Mouse (Mus musculus) hindbrain, embryonic 14.5 days (tissue): ENCODE measurements around the gene Mindy4. TPM values are rescaled to one million over a fixed set of nuclear protein-coding genes. Genes with fewer than 3 reads are reported as not detected.

Experiments used
- ATAC-seq: fragments of 200-750 bp; cut with Nextera tagmentation; 2 replicates; pipeline ENCODE4 v1.8.0; 2017; ENCODE audit warnings: moderate number of reproducible peaks, mild to moderate bottlenecking, moderate TSS enrichment, moderate library complexity; ENCODE audit not compliant: low FRiP score
- DNase-seq: peaks from one replicate; pipeline ENCODE4 v3.0.0-alpha.2; 2015; ENCODE audit warnings: low spot score
- H3K27ac ChIP-seq: fragments of 300-500 bp; sonication (generic); 2 replicates; pipeline ENCODE4 v1.5.1; 2014; ENCODE audit warnings: mild to moderate bottlenecking, moderate library complexity
- H3K27me3 ChIP-seq: fragments of 300-500 bp; sonication (generic); 2 replicates; pipeline ENCODE4 v1.6.1; 2014; ENCODE audit warnings: mild to moderate bottlenecking, low read length, mixed read lengths; ENCODE audit not compliant: control insufficient read depth, insufficient read depth
- H3K36me3 ChIP-seq: fragments of 300-500 bp; sonication (generic); replicated peaks from 2 replicates; pipeline ENCODE4 v1.6.1; 2014; ENCODE audit not compliant: control insufficient read depth, insufficient read depth
- H3K4me1 ChIP-seq: fragments of 300-500 bp; sonication (generic); replicated peaks from 2 replicates; pipeline ENCODE4 v1.6.1; 2014; ENCODE audit warnings: antibody characterized with exemption, low read length, mixed read lengths; ENCODE audit not compliant: control insufficient read depth, insufficient read depth
- H3K4me2 ChIP-seq: fragments of 300-500 bp; sonication (generic); replicated peaks from 2 replicates; pipeline ENCODE4 v1.6.1; 2014; ENCODE audit warnings: mild to moderate bottlenecking, moderate library complexity
- H3K4me3 ChIP-seq: fragments of 300-500 bp; sonication (generic); replicated peaks from 2 replicates; pipeline ENCODE4 v1.5.1; 2014; ENCODE audit warnings: mild to moderate bottlenecking, low read length
- H3K9ac ChIP-seq: fragments of 300-500 bp; sonication (generic); 2 replicates; pipeline ENCODE4 v1.6.1; 2014
- H3K9me3 ChIP-seq: fragments of 300-500 bp; sonication (generic); 2 replicates; pipeline ENCODE4 v1.6.1; 2016; ENCODE audit warnings: low read length; ENCODE audit not compliant: control insufficient read depth
- WGBS: fragments of 180-500 bp; shearing (Covaris S2); extraction: QIAGEN DNeasy Blood & Tissue Kit; methylation state at CpG from one replicate; pipeline ENCODE4 v1.1.7; 2014; 5-methylcytosine and 5-hydroxymethylcytosine counted together
- polyA plus RNA-seq: library from polyadenylated mRNA; unstranded; fragments of >200 nt; fragmentation: Nextera tagmentation; extraction: Ambion mirVana; gene quantifications from 2 replicates; pipeline ENCODE4 v1.2.1, GENCODE M21; 2014

The Mindy4 gene
- polyA plus RNA-seq, 1 experiment from 2014 or later: 14.2 TPM

DNA sequence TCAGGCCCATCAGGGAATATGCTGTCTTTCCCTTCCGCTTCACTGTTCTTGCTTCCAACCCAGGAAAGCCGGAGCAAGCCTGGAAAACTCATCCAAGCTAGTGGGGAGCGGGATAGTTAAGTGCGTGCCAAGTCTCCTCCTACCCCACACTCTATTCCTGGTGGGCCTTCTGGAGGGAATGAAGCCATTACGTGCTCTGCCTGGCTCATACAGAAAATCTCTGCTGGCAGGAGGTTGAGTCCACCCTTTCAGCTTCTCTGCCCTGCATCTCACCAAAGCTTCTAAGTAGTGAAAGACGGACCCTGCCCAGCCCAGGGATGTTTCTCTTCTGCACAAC, 129.6 kb downstream of the Mindy4 start:
- ATAC-seq: peak; percentile 51; the same call in 1 of the 2 replicates
- Histone ChIP-seq H3K27me3 (no peaks in the 10 kb centered on the region), H3K4me3 (no peak overlapping the region), H3K27ac (no peak overlapping the region; the same call in 1 of the 2 replicates), H3K9ac (no peak overlapping the region), H3K4me2 (no peak overlapping the region), H3K9me3 (no peaks in the 10 kb centered on the region), H3K4me1 (peaks cover 25% of the 10 kb centered on the region; the same call in 1 of the 2 replicates), H3K36me3 (no peaks in the 10 kb centered on the region)
- WGBS: 56% methylated on average over 6 of the region's 6 CpGs
- DNase-seq: peak; percentile 41

DNA sequence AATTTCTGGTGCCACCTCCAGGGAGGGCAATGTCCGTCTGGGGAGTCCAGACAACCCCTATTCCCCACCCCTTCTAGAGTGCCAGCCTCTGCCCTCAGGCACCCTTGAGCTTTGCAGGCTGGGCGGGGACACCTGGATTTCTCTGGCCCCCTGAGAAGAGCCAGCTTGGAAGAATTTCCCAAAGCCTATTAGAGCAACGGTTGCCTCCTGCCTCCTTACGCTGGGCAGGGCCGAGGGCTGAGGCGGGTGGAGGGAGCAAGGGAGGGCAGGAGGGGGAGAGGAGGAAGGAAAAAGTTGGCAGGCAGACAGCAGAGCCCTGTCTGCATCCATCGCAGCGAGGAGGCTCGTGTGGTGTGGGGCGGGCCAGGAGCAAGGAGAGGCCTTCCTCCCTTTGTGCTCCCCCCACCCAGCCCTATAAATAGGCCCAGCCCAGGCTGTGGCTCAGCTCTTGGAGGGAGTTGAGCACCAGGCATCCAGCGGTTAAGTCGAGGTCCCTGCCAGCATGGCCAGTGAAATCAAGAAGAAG, 132.9 kb downstream of the Mindy4 start, which contains the start of gene Aqp1:
TSS of gene Aqp1 (plus strand) at position 444 of the 526 bp plus-strand sequence.
- Histone ChIP-seq H3K4me3 (no peak within 1 kb of the TSS), H3K4me1 (peaks cover 25% of the 10 kb centered on the region; the same call in 1 of the 2 replicates), H3K27ac (no peak within 1 kb of the TSS), H3K4me2 (no peak within 1 kb of the TSS), H3K27me3 (no peaks in the 10 kb centered on the region), H3K9ac (no peak within 1 kb of the TSS), H3K9me3 (no peaks in the 10 kb centered on the region), H3K36me3 (no peaks in the 10 kb centered on the region)
- WGBS: 23% methylated on average over 12 of the region's 12 CpGs
- peak; percentile 82 for ATAC-seq
- peak; percentile 43 for DNase-seq

- Histone ChIP-seq H3K4me1 (peaks cover 20% of the 10 kb centered on the region; the same call in 1 of the 2 replicates), H3K36me3 (no peaks in the 10 kb centered on the region), H3K4me2 (no peak overlapping the region), H3K4me3 (no peak overlapping the region), H3K27ac (no peak overlapping the region), H3K9ac (no peak overlapping the region), H3K9me3 (no peaks in the 10 kb centered on the region), H3K27me3 (no peaks in the 10 kb centered on the region)
- DNase-seq (no peak), ATAC-seq (no peak)
- WGBS: 84% methylated on average over 5 of the region's 5 CpGs
Measured at GRCm38 (mm10) chr6:55337242-55337641, 134.1 kb downstream of the Mindy4 start.

DNA sequence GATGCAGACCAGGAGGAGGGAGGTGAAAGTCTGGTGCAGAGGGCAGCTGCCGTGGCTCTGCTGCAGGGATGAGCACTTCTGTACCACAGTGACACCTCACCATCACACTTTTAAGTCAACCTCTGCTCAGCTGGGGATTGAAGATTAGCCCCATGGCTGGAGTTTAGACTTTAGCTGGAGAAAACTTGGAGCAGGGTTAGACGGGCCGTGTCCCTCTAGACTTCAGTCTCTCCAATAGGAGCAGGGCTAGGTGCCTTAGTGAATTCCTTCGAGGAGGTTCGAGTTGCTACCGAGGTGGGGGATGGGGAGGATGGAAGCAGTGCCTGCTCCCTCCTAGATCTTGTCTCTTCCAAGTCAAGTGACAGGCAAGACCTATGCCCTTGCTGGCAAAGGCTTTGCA, 134.9 kb downstream of the Mindy4 start:
- WGBS: 60% methylated on average over 6 of the region's 6 CpGs
- Histone ChIP-seq H3K36me3 (no peaks in the 10 kb centered on the region), H3K4me1 (0 out of 2 replicates have a peak, but pooled peaks cover 13% of the 10 kb centered on the region)

GRCm38 (mm10) chr6:55338934-55339825, 136.0 kb downstream of the Mindy4 start:
- DNase-seq (no peak), ATAC-seq (no peak)
- H3K4me2 ChIP-seq: no peak overlapping the region
- H3K9ac ChIP-seq: no peak overlapping the region
- no peaks in the 10 kb centered on the region for H3K9me3 ChIP-seq
- H3K27me3 ChIP-seq: no peaks in the 10 kb centered on the region
- no peak overlapping the region for H3K27ac ChIP-seq
- WGBS: 84% methylated on average over 9 of the region's 9 CpGs
- no peaks in the 10 kb centered on the region for H3K36me3 ChIP-seq
- 0 out of 2 replicates have a peak, but pooled peaks cover 13% of the 10 kb centered on the region for H3K4me1 ChIP-seq
- no peak overlapping the region for H3K4me3 ChIP-seq

More for the DNA sequence above, 134.9 kb downstream of the Mindy4 start:
- Histone ChIP-seq H3K9ac (no peak overlapping the region), H3K4me2 (no peak overlapping the region), H3K27me3 (no peaks in the 10 kb centered on the region), H3K4me3 (no peak overlapping the region), H3K27ac (no peak overlapping the region), H3K9me3 (no peaks in the 10 kb centered on the region)
- DNase-seq: no peak
- ATAC-seq: no peak

DNA sequence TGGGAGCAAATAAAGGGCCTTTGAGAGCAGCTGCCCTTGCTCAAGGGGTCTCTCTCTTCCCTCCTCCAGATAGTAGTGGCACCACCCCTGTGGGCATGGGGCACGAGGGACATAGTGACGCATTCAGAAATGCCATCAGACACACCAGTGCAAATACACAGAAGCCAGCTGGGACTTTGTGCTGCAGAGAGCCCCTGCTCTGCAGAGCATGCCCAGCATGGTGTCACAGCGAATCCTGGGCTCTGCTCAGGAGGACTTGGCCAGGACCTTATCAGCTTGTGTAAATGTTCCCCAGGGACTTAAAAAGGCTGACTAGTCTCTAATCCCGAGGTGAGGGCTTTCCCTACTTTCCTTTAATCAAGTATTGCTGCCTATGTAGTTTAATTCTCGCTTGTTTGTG, 138.5 kb downstream of the Mindy4 start:
- Histone ChIP-seq H3K9ac (no peak overlapping the region), H3K9me3 (no peaks in the 10 kb centered on the region), H3K27me3 (no peaks in the 10 kb centered on the region), H3K4me1 (0 out of 2 replicates have a peak, but pooled peaks cover 3% of the 10 kb centered on the region), H3K4me2 (no peak overlapping the region), H3K36me3 (no peaks in the 10 kb centered on the region), H3K27ac (no peak overlapping the region), H3K4me3 (no peak overlapping the region)
- no peak for DNase-seq
- ATAC-seq: no peak
- 32% methylated on average over 5 of the region's 5 CpGs for WGBS

DNA sequence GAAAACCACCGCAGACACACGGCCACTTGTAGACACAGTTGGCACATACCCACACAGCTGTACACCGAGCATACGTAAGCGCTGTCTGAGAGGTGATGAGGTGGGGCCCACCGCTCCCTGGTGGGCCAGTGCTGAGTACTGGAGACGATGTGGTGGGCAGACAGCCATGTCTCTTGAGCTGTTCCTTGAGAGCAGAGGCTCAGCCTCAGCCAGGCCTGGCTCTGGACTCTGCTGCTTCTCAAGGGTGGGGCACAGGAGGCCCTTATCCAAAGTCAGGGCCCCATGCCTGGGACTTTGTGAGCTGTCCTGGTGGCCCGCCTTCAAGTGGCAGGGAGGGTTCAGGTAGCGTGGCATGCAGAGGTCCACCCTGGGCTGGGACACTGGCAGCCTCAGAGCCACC, 139.1 kb downstream of the Mindy4 start:
- WGBS: 71% methylated on average over 9 of the region's 9 CpGs
- H3K9ac ChIP-seq: no peak overlapping the region
- no peak overlapping the region for H3K4me3 ChIP-seq
- no peaks in the 10 kb centered on the region for H3K27me3 ChIP-seq
- H3K9me3 ChIP-seq: no peaks in the 10 kb centered on the region
- H3K27ac ChIP-seq: no peak overlapping the region
- no peak overlapping the region for H3K4me2 ChIP-seq
- no peak for ATAC-seq
- no peaks in the 10 kb centered on the region for H3K36me3 ChIP-seq
- H3K4me1 ChIP-seq: 0 out of 2 replicates have a peak, but pooled peaks cover 3% of the 10 kb centered on the region
- no peak for DNase-seq

DNA sequence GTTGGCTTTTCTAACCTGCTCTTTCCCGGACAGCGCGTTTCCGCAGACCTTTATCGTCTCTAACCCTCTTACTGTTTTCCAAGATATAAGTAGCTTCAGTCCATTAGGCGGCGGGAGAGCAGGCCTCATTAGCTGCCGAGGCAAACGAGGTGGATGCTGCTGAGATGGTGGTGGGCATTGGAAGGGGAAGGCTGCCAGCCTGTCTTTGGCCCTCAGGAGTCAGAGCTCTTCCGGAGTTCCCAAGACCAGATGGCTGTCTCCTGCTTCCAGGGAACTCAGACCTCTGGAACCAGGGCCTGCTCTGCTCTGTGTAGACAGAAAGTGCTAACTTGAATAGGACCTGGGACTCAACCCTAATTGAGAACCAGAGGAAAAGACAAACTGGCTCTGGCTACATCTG, 140.3 kb downstream of the Mindy4 start:
- H3K4me2 ChIP-seq: no peak overlapping the region
- ATAC-seq: no peak
- DNase-seq: no peak
- no peak overlapping the region for H3K27ac ChIP-seq
- 76% methylated on average over 10 of the region's 10 CpGs for WGBS
- H3K27me3 ChIP-seq: no peaks in the 10 kb centered on the region
- 0 out of 2 replicates have a peak, but pooled peaks cover 3% of the 10 kb centered on the region for H3K4me1 ChIP-seq
- H3K36me3 ChIP-seq: no peaks in the 10 kb centered on the region
- no peak overlapping the region for H3K9ac ChIP-seq
- no peaks in the 10 kb centered on the region for H3K9me3 ChIP-seq
- no peak overlapping the region for H3K4me3 ChIP-seq

GRCm38 (mm10) chr6:55344291-55345016, 141.3 kb downstream of the Mindy4 start:
- Histone ChIP-seq H3K4me2 (no peak overlapping the region), H3K9me3 (no peaks in the 10 kb centered on the region), H3K36me3 (no peaks in the 10 kb centered on the region), H3K4me1 (0 out of 2 replicates have a peak, but pooled peaks cover 3% of the 10 kb centered on the region), H3K9ac (no peak overlapping the region), H3K27ac (no peak overlapping the region), H3K4me3 (no peak overlapping the region), H3K27me3 (no peaks in the 10 kb centered on the region)
- no peak for DNase-seq
- no peak for ATAC-seq
- WGBS: 82% methylated on average over 9 of the region's 9 CpGs
